Mouse (Mus musculus) mammary gland, adult 2 months (tissue): Measurements from ENCODE around the gene Nkx3-2. TPM values are rescaled to one million over a fixed set of nuclear protein-coding genes. Genes with fewer than 3 reads are reported as not detected.

ENCODE experiments used
- polyA plus RNA-seq: library from polyadenylated mRNA; depleted of rRNA; stranded (reverse); fragments of >200 nt; gene quantifications from 2 replicates; pipeline ENCODE4 v1.2.3, GENCODE M21; 2012; ENCODE audit warnings: low replicate concordance; rRNA removed

Gene Nkx3-2
- 0.22 TPM in 1 of 2 replicates, not detected in the other for polyA plus RNA-seq

DNA sequence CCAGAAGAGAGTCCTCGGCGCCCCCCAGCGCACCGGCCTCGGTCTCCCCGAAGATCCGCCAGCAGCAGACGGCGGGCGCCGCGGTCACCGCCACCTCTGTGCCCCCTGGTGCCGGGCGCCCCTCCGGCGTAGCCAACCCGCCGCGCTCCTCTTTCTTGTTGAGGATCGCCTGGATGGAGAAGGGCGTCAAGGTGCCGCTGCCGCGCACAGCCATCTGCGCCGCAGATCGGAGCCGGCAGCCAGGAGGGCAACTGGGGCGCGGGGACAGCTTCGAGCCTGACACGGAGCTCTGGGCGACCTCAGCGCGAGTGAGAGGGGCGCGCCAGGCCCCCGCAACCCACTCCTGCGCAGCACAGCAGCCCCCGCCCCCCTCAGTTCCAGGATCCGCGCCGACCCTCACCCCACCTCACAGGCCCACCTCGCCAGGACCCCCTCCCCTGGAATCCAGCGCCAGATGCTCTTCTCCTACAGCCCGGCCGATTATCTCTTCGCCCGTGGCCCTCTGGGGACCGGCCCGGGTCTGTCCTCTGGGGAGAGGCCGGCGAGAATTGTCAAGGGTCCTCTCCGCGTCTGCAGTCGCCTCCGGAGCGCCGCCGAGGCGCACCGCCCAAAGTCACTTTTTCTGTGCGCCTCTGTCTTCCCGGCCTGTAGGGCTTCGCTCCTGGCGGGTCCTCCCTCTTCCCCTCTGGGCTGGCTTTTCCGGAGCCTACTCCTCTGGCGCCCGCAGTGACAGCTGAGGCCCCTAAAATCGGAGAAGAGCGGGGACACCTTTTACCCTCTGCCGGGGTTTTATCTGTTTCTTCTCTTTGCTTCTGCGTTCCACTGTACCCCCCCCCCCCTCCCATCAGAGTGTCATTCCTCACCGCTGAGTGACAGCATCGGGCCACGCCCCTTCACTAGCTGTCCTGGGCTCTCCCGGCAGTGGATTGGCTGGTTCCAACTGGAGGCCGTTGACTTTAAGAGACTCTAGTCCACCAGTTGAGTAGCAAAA, at the start of gene Nkx3-2:
Nkx3-2 (minus strand) TSS at position 771 of the 991 bp plus-strand sequence.

Other genes starting within 250 kb of the Nkx3-2 start
- gene Rab28, start 56.3 kb downstream of the Nkx3-2 start, polyA plus RNA-seq = 31.9 and 34.5 TPM in 2 replicates
- gene Bod1l, start 79.8 kb upstream of the Nkx3-2 start, polyA plus RNA-seq = 3.8 and 4.0 TPM in 2 replicates